Mouse (Mus musculus) erythroblast, adult 5-6 weeks (primary cell): ENCODE measurements at regions not wholly inside any gene's neighbourhood (a gene's known extent, or its start where the extent isn't known, plus 50 kb on each side); places are given as distances from the start of the nearest gene placed in this dataset.

Experiments
- ATAC-seq: replicated peaks from 2 replicates; pipeline ENCODE4 v1.8.0; 2016; ENCODE audit warnings: moderate number of reproducible peaks, mild to moderate bottlenecking, moderate TSS enrichment, inconsistent platforms; ENCODE audit not compliant: poor library complexity, low FRiP score, severe bottlenecking

DNA sequence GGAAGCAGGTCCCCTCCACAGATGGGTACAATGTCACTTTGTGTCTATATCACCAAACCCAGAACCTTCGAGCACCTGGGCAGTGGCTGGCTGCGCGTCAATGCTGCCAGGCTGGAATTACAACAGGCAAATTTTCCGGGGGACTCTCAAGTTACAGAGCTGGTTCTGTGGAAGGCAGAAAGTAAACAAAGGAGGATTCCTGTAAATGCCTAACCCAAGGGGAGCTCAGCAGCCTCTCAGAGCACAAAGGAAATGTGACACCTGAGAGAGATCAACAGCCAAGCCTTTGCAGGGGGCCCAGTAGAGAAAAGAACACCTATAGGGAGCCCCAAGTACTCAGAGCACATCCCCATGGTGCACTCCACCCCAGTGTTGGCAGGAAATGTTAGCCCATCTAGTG is 70.7 kb downstream of the Setd4 start:
- no peak for ATAC-seq

GRCm38 (mm10) chr16:93531937-93532336 is 71.9 kb downstream of the Setd4 start:
- ATAC-seq: no peak

DNA sequence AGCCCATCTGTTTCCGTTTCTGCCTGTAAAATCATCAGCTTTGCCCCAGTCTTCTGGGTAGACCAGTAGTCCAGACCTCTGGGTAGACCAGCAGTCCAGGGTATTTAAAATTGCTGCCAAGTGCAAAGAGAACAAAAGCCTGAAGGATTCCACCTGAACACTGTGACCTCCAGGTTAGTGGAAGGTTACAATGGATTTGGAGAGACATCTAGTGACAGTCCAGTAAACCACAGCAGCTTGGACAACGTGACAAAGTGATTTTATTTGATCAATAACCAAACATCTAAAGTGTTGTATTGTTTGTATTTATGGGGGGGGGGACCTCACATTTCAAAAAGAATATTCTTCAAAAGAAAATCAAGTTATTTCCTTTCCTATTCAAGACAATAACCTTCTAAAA is 81.4 kb downstream of the Setd4 start:
- ATAC-seq: no peak

- no peak for ATAC-seq
Measured at GRCm38 (mm10) chr16:93520481-93520880, 83.4 kb downstream of the Setd4 start.

GRCm38 (mm10) chr16:93518620-93519019 is 85.2 kb downstream of the Setd4 start:
- no peak for ATAC-seq

GRCm38 (mm10) chr16:93516793-93517192 is 87.1 kb downstream of the Setd4 start:
- no peak for ATAC-seq

DNA sequence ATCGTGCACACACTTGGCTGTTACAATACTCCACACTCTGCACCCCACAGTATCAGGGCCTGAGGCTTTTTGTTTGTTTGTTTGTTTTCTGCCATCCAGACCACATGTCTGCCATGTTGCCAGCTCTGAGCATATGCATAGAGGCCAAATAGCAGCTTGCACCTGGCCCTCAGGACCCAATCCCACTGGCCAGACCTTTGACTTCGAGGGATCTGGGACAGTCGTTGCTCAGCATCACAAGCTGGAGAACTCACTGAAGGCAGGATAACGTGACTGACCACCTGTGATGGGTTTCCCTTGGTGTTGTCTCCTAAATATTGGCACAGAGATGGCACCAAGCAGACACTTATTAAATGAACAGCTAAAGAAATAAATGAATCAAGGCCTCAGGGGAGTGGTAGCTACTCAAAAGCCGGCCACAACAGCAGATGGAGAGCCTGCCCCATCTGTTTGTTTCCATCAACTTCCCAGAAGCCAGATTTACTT is 88.4 kb downstream of the Setd4 start:
- no peak for ATAC-seq

GRCm38 (mm10) chr16:93513616-93514041 is 90.2 kb downstream of the Setd4 start:
- ATAC-seq: no peak

- ATAC-seq: no peak
Measured at GRCm38 (mm10) chr16:93511988-93512387, 91.9 kb downstream of the Setd4 start.

DNA sequence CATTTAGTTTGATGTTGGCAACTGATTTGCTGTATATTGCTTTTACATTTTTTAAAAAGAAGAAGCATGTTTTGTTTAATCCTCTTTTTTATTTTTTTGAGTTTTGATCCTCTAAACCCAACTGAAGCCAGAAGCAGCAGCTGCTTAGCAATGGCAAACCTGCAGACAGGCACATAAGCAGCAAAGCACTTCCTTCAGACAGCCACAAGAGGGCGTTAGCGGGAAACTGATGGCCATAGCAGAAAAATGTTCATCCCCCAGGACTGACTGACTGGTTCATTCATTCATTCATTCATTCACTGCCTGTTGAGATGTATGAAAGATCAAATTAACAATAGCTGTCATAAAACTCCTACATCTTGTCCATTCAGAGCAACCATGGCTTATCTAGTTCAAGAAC is 92.3 kb downstream of the Setd4 start:
- ATAC-seq: no peak

GRCm38 (mm10) chr16:93498800-93499199 is 105.1 kb downstream of the Setd4 start:
- ATAC-seq: no peak

- no peak for ATAC-seq
Measured at GRCm38 (mm10) chr16:93493337-93494002, 110.4 kb downstream of the Setd4 start.

- ATAC-seq: no peak
Measured at GRCm38 (mm10) chr16:93486646-93487550, 117.0 kb downstream of the Setd4 start.

DNA sequence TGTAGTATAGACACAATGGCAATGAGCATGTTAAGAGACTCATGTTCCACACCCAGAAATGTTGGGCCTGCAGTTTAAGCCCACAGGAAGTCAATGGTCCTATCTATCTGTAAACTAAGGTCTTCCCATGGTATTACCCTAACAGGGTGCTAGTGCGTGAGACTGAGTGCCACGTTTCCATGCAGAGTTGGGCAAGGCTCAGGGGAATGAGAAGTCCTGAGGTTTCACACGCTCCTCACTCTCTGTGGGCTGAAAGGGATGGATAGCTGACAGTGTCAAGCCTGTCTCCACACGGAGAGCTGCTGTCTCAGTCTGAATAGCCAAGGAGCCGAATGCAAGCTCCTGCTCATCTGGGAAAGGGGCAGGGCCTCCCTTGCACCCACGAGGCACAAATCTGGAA is 133.9 kb downstream of the Setd4 start:
- ATAC-seq: no peak

GRCm38 (mm10) chr16:93465741-93466140 is 138.1 kb downstream of the Setd4 start:
- ATAC-seq: no peak

GRCm38 (mm10) chr16:93464898-93465297 is 139.0 kb downstream of the Setd4 start:
- no peak for ATAC-seq

- ATAC-seq: no peak
Measured at GRCm38 (mm10) chr16:93463405-93463804, 140.5 kb downstream of the Setd4 start.

- ATAC-seq: no peak
Measured at GRCm38 (mm10) chr16:93462286-93462610, 141.6 kb downstream of the Setd4 start.

DNA sequence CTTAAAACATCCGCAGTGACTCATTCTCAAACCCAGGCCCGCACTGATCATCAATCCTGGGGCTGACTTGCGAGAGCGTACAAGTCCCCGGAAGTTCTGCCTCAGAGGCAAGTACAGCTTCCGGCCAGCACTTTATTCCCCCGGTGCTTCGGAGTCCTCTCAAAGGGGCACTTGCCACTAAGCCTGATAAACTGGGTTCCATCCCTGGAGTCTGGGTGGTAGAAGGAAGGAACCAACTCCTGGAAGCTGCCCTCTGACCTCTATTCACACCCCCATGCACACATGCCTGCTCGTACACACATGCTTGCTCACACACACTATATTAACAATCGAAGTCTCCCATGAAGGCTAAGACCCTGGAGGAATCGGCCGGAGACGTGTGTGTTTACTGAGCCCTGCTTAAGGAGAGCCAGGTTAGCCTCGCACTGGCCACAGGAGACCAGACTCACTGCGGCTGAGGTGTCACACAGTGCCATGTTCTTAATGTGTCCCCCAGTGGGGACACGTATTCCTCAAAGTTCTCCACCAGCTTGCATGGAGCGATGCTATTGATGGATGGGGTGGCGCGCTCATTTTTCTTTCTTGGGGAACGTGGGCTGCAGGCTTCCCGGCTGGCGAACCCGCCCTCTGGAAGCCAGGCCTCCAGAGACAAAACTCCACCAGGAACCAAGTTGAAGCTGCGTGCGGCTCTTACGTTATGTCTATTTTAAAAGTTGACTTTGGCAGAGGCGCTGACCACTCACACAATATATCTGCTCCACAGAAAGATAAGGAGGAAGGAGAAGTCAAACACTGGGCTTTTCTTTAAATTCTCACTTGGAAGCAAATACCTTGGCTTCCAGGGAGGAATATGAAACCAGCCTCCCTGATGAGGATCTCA is 142.2 kb downstream of the Setd4 start:
- ATAC-seq: no peak

- ATAC-seq: no peak
Measured at GRCm38 (mm10) chr16:93459497-93460240, 144.2 kb downstream of the Setd4 start.
